Mouse (Mus musculus): ENCODE measurements around the gene Yif1a.
A peak's percentile ranks its signal among the peaks of the same experiment; 100 is the strongest.
"Not testable (repeated sequence)": the region's sequence is repeated elsewhere in the genome, so short reads cannot be mapped to it uniquely, and the experiment has no call there.

Gene Yif1a

GRCm38 (mm10) chr19:5085145-5085863 lies 3.0 kb upstream of the Yif1a start, which contains the start of gene Tmem151a:
TSS of gene Tmem151a (minus strand) at chr19:5085531.
- DNase-seq = peak; percentile 63 to 70

GRCm38 (mm10) chr19:5086533-5086932 lies 1.8 kb upstream of the Yif1a start:
- DNase-seq = not testable (repeated sequence)

- no peak for DNase-seq
These were observed 986 bp downstream of the Yif1a start for GRCm38 (mm10) chr19:5089324-5089723.

- no peak for DNase-seq
These were observed 3.7 kb downstream of the Yif1a start for GRCm38 (mm10) chr19:5092083-5092482.

- DNase-seq = no peak
These were observed 5.3 kb downstream of the Yif1a start for GRCm38 (mm10) chr19:5093481-5094242.

GRCm38 (mm10) chr19:5094243-5094632 lies 5.9 kb downstream of the Yif1a start:
- peak; percentile 84 to 88 for DNase-seq

- DNase-seq = no peak
These were observed 6.5 kb downstream of the Yif1a start for GRCm38 (mm10) chr19:5094746-5095417.

GRCm38 (mm10) chr19:5095887-5096474 lies 7.6 kb downstream of the Yif1a start:
- no peak for DNase-seq

- no peak for DNase-seq
These were observed 9.4 kb downstream of the Yif1a start for GRCm38 (mm10) chr19:5097521-5098362.

GRCm38 (mm10) chr19:5098363-5099143 lies 10.2 kb downstream of the Yif1a start, which contains the start of gene Cnih2:
TSS of gene Cnih2 (minus strand) at chr19:5098521.
- peak in 1 of 2 experiments; percentile 54 for DNase-seq

GRCm38 (mm10) chr19:5106074-5106473 lies 17.7 kb downstream of the Yif1a start:
- no peak for DNase-seq

- peak; percentile 98 to 99 for DNase-seq
These were observed 18.4 kb downstream of the Yif1a start, which contains the start of gene Rab1b for GRCm38 (mm10) chr19:5106731-5107191. TSS of gene Rab1b (minus strand) at chr19:5107072.

- no peak for DNase-seq
These were observed 19.4 kb downstream of the Yif1a start for GRCm38 (mm10) chr19:5107556-5108270.

- peak; percentile 37 to 48 for DNase-seq
These were observed 19.9 kb downstream of the Yif1a start for GRCm38 (mm10) chr19:5108271-5108575.

GRCm38 (mm10) chr19:5108702-5109101 lies 20.4 kb downstream of the Yif1a start:
- DNase-seq = peak in 1 of 2 experiments; percentile 48

- DNase-seq = no peak
These were observed 21.5 kb downstream of the Yif1a start for GRCm38 (mm10) chr19:5109659-5110453.

- DNase-seq = no peak
These were observed 25.4 kb downstream of the Yif1a start for GRCm38 (mm10) chr19:5113783-5114182.

GRCm38 (mm10) chr19:5117494-5118383 lies 29.4 kb downstream of the Yif1a start:
- DNase-seq = peak; percentile 88 to 92

GRCm38 (mm10) chr19:5118384-5118698 lies 30.0 kb downstream of the Yif1a start, which contains the start of gene Klc2:
TSS of gene Klc2 (minus strand) at chr19:5118560.
- no peak for DNase-seq

Measured in lung, adult 18-20 months (tissue).